Mouse (Mus musculus): Measurements from ENCODE around the gene Wasf2.

The Wasf2 gene

GRCm38 (mm10) chr4:133204379-133204778, 74.1 kb downstream of the Wasf2 start:
- DNase-seq = no peak

- DNase-seq = peak; percentile 68 to 72
Measured at GRCm38 (mm10) chr4:133209366-133209765, 79.1 kb downstream of the Wasf2 start.

DNA sequence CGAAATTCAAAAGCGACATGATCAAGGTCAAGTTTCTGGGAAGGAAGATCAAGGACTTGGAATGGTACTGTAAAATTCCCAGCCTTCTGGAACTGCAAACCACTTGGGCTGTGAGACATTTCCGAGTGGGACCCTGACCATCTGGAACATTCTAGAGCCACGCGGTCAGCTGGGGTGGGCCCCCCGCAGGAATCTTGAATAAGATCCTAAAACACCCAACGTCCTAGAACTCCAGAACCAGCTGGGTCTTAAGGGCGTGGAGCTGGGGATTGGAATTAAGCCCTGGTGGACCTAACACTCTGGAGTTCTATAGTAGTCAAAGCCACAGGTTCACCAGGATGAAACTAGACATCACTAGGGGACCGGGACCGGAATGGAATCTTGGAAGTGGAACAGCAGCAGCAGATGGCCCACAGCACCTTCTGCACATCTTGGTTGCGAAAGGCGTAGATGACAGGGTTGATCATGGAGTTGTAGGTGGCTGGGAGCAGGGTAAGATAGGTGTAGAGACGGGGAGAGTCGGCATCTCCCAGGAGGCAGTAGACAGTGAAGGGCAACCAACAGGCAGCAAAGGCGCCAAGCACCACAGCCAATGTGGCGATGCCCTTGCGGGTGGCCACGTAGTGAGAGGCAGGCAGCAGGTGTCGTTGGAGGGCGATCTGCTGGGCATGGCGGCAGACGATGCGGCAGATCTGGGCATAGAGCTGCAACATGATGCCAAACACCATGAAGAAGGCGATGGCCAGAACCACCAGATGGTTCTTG, 79.9 kb downstream of the Wasf2 start:
- DNase-seq = peak in 1 of 2 experiments; percentile 11

DNA sequence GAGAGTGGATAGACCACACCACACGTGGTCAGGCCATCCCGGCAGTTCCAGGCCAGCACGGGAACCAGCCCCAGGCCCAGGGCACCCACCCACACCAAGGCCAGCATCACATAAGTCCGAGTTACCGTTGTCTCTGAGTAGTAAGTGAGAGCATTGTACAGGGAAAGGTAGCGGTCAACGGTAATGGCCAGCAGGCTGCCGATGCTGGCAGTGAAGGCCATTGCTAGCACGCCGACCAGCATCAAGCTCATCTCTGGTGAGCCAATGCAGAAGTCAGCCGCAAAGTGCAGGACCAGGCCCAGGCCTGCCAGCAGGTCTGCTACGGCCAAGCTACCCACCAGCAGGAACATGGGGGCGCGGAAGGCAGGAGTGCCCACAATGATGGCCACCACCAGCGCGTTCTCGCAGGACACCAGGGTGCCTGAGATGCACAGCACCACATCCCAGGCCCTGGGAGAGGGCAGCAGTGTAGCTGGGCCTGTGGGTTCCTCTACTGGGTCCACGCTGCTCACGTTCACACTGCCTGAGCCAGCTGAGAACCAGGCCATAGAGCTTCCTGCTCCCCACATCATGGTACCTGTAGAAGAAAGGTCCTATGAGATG, 80.6 kb downstream of the Wasf2 start:
- DNase-seq = peak in 1 of 2 experiments; percentile 6

DNA sequence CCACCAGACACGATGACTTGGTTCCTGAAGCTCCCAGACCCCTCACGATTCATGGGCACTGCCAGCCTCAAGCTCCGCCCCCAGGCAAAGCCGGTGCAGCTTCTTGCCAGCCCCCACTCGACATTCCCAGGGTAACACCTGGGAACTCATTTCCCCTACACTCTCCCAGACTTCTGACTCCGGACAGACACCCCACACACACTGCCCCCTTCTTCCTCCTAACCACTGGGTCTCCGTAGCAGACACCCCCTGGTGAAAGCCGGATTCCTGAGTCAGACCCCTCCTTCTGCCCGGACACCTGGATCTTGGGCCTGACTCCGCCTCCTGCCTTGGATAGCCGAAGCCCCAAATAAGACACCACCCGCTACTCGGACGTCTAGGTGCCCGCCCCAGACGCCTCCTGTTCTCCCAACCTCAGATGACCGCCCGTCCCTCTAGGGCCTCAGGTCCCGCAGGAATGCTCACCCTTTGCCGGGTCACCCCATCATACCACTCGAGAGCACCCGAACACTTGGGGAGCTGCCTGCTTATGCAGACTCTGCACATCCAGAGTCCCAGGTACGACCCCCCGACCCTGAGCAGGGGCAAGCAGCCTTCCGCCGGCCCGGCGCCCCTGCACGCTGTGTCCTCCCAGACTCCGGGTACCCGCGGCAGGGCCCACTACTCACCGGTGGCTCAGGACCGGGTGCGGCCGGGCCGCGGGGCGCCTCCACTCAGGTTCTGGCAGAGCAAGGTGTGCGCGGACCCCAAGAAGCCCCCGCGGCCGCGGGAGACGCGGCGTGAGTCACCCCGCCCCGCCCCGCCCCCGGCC, 81.7 kb downstream of the Wasf2 start, which contains the start of the genes Cd164l2 and Gpr3:
Gene Cd164l2, plus strand, starts transcription at position 381 of the 811 bp plus-strand sequence.
Gene Gpr3, minus strand, starts transcription at position 786 of the 811 bp plus-strand sequence.
- DNase-seq = peak; percentile 25 to 35

DNA sequence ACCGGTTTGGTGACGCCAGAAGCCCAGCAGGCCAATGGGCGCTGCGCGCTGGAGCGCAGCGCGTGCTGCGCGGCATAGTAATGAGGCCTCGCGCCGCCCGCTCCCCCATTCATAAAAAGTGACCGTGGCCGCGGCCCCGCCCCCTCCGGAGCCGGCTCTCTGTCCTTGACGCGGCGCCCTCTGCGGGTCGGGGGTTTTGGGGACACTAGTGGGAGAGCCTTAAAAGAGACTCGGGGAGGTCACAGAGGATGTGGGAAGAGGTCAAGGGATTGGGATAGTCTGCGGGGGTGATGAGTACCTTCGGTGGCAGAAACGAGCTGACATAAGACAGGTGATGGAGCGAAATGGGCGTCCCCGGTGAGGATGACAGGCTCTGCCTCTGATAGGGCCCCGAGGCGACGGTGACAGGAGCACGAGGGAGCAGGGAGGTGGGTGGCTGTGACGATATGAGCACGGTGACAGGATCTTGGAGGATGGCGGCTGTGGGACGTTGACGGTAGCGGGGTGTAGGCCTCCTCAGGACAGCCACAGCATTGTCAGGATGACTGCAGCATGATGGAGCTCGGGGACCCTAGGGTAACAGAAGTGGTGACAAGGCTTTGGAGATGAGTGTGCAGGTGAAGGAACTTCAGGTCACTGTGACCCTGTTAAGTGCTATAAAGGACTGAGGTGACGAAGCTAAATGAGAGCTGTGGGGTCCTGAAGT, 82.4 kb downstream of the Wasf2 start:
- DNase-seq = peak; percentile 74 to 79

GRCm38 (mm10) chr4:133213268-133213590, 82.9 kb downstream of the Wasf2 start:
- DNase-seq = no peak

DNA sequence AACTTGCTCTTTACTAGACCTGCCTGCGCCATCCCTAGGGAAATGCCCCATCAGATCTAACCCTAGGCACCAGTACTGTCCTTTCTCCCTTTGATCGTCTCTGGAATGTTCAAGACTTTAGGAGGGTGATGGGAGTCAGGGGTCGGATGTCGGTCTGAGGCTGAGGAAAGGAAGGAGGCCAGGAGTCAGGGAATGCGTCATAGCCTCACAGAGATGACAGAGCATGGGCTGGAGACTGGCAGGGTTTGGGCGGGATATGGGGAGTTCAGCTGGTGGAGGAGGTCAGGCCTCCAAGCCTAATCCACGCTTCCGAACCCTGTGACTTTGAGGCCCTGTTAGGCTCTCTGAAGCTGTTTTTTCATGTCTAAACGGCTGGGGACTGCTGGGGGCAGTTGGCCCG, 83.4 kb downstream of the Wasf2 start:
- DNase-seq = no peak

DNA sequence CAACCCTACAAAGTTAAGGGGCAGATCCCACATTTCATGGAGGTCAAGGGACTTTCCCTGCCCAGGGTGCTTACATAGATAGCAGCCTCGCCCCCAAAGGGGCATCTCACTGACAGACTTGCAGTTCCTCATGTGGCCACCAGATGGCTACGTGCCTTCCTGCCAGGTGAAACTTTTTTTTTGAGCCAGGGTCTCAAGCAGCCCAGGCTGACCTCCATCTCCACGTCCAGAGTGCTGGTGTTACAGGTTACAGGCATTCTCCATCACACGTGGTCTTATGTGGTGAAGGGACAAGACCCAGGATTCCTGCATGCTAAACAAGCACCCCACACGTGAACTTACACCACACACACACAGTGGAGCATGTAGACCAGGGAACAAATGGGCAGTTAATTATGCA, 87.3 kb downstream of the Wasf2 start:
- DNase-seq = peak; percentile 78 to 80

DNA sequence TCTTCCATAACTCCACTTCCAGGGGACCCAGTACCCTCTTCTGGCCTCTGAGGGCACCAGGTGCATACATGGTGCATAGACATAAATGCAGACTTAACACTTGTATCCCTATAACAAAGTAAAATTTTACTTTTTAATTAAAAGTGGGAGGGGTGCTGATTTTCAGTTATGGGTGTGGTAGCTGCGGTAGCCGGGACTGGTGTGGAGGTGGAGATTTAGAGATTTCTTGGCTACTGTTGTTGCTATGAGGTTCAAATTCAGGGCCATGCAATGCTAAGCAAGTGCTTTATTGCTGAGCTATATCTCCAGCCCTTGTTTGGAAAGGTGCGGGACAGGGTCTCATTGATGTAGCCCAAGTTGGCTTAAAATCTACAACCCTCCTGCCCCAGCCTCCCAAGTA, 88.4 kb downstream of the Wasf2 start:
- DNase-seq = no peak

- no peak for DNase-seq
Measured at GRCm38 (mm10) chr4:133220656-133221055, 90.4 kb downstream of the Wasf2 start.

- DNase-seq = no peak
Measured at GRCm38 (mm10) chr4:133221701-133222100, 91.4 kb downstream of the Wasf2 start.

- no peak for DNase-seq
Measured at GRCm38 (mm10) chr4:133223875-133224274, 93.6 kb downstream of the Wasf2 start.

- DNase-seq = no peak
Measured at GRCm38 (mm10) chr4:133226073-133226472, 95.8 kb downstream of the Wasf2 start.

- DNase-seq = no peak
Measured at GRCm38 (mm10) chr4:133227636-133228035, 97.3 kb downstream of the Wasf2 start.

DNA sequence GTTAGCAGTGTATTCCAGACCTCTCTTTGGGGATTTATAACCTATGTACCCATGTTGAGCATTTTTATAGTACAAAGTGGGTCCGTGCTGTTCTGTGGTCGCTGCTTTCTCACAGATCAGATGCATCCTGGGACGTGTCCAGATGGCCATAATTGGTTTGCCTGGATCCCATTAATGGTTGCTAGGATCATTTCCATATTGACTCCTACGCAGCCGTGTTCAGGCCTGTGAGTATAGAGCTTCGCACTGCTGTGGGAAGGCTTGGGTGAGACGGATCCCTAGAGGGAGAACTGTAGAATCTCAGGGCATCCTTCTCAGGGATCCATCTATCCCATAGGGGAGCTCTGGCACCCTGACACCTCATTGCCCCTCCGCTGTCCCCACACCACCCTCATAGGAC, 99.3 kb downstream of the Wasf2 start:
- DNase-seq = no peak

DNA sequence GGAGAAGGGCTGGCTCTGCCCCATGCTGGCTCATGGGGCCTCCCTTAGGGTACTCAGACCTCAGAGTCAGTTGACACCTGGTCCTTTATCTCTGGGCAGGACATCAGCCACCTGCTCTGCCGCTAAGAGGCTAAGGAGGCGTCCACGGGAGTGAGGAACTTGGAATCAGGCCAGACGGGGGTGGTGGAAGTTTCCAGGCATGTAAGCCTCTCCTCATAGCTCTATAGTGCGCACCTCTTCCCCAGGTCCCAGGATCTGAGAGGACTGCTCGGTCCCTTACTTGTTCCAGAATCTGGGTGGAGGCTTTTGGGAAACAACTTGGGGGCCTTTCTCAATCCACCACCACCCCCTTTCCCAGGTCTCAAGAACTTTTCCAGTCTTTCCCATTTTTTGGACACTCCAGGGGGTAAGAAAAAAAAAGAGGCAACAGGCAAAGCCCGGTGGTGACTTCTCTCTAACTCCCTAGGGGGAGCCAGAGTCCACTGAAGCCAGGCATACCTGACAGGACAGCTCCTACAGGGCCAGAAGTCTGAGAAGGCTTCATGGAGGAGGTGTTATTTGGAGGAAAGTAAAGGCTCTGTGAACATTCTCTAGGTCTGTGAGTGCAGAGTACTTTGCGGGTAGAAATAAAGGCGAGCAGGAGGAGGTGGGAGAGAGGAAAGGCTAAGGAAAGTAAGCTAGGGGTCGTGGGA, 103.1 kb downstream of the Wasf2 start:
- DNase-seq = peak; percentile 48 to 57

DNA sequence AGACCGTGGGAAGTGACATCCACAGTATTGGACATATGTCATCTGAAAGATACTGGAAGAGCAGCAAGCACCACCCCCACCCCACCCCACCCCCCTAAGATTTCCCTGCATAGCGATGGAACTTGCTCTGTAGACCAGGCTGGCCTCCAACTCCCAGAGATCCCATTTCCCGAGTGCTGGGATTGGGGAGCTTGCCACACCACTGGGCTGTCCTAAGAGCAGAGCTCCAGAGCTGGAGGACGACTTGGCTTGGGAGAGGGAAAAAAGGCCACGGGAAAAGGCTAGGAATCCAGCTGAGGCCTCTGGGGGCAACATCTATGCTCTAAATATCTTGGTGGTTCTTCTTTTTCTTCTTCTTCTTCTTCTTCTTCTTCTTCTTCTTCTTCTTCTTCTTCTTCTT, 104.5 kb downstream of the Wasf2 start:
- no peak for DNase-seq

GRCm38 (mm10) chr4:133235415-133235814, 105.1 kb downstream of the Wasf2 start:
- DNase-seq = no peak

DNA sequence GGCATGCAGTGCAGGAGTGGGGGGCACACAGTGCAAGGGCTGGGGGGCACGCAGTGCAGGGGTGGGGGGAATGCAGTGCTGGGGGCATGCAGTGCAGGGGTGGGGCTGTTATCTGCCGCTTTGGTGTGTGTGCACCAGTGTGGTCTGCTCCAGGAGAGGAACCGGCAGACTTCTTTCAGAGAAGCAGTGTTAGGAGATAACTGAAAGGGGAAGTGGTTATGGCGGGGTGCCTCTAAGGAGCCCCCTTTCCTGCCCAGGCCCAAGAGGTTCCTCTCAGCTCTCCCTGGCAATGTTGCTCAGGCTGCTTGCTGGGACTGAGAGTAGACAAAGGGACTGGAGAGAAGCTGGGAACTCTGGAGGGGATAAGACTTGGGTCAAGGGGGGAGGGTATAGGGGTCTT, 107.6 kb downstream of the Wasf2 start:
- peak; percentile 68 to 72 for DNase-seq

DNA sequence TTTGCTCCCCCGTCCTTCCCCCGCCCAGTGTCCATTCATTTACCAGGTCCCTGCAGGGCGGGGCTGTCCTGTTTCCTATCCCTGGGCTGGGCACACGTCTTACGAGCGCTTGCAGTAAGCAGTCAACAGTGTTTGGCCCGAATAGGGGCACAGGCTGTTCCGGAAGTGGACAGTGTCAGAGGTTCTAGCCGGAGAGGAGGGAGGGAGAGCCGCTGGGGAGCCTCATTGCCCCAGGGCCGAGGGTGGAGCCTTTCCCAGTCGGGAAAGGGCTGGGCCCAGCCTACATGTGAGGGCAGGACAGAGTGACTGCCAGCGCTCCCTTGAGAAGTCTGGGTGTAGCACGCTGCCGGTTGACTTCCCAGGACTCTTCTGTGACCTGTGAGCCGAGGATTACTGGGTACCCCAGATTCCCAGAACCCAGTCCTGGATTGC, 110.2 kb downstream of the Wasf2 start, which contains the start of gene Map3k6:
Gene Map3k6, plus strand, starts transcription at position 329 of the 432 bp plus-strand sequence.
- DNase-seq = peak in 1 of 2 experiments; percentile 17

Measured in B cell, adult 2 months (primary cell).